Mouse (Mus musculus) heart, embryonic 13.5 days (tissue): ENCODE results near the gene Fry. TPM values are rescaled to one million over a fixed set of nuclear protein-coding genes. Genes with fewer than 3 reads are reported as not detected.

Source experiments
- ATAC-seq: fragments of 200-750 bp; cut with Nextera tagmentation; 2 replicates; pipeline ENCODE4 v1.8.0; 2017; ENCODE audit warnings: moderate TSS enrichment; ENCODE audit not compliant: insufficient number of reproducible peaks, low FRiP score, low TSS enrichment; ENCODE audit errors: extremely low read depth
- H3K27ac ChIP-seq: fragments of 300-500 bp; sonication (generic); replicated peaks from 2 replicates; pipeline ENCODE4 v1.5.1; 2015; ENCODE audit warnings: moderate library complexity, mild to moderate bottlenecking, inconsistent platforms
- H3K27me3 ChIP-seq: fragments of 300-500 bp; sonication (generic); replicated peaks from 2 replicates; pipeline ENCODE4 v1.6.1; 2015; ENCODE audit warnings: mild to moderate bottlenecking, inconsistent platforms
- H3K36me3 ChIP-seq: fragments of 300-500 bp; sonication (generic); 2 replicates; pipeline ENCODE4 v1.6.1; 2015; ENCODE audit warnings: mild to moderate bottlenecking, inconsistent platforms
- H3K4me1 ChIP-seq: fragments of 300-500 bp; sonication (generic); 2 replicates; pipeline ENCODE4 v1.6.1; 2015; ENCODE audit warnings: inconsistent platforms
- H3K4me2 ChIP-seq: fragments of 300-500 bp; sonication (generic); 2 replicates; pipeline ENCODE4 v1.6.1; 2015; ENCODE audit warnings: inconsistent platforms, mild to moderate bottlenecking, moderate library complexity
- H3K4me3 ChIP-seq: fragments of 300-500 bp; sonication (generic); 2 replicates; pipeline ENCODE4 v1.5.1; 2015; ENCODE audit warnings: moderate library complexity, mild to moderate bottlenecking, inconsistent platforms
- H3K9ac ChIP-seq: fragments of 300-500 bp; sonication (generic); 2 replicates; pipeline ENCODE4 v1.6.1; 2015; ENCODE audit warnings: inconsistent platforms, mild to moderate bottlenecking, moderate library complexity
- H3K9me3 ChIP-seq: fragments of 300-500 bp; sonication (generic); 2 replicates; pipeline ENCODE4 v1.6.1; 2016; ENCODE audit warnings: inconsistent platforms
- WGBS: fragments of 180-500 bp; shearing (Covaris S2); methylation state at CpG from one replicate; pipeline ENCODE4 v1.1.7; 2015; ENCODE audit warnings: mixed read lengths; 5-methylcytosine and 5-hydroxymethylcytosine counted together
- polyA plus RNA-seq: library from polyadenylated mRNA; unstranded; fragments of >200 nt; fragmentation: Nextera tagmentation; extraction: Ambion mirVana; gene quantifications from 2 replicates; pipeline ENCODE4 v1.2.1, GENCODE M21; 2015

The Fry gene
- polyA plus RNA-seq, 1 experiment from 2014 or later = 20.0 TPM

DNA sequence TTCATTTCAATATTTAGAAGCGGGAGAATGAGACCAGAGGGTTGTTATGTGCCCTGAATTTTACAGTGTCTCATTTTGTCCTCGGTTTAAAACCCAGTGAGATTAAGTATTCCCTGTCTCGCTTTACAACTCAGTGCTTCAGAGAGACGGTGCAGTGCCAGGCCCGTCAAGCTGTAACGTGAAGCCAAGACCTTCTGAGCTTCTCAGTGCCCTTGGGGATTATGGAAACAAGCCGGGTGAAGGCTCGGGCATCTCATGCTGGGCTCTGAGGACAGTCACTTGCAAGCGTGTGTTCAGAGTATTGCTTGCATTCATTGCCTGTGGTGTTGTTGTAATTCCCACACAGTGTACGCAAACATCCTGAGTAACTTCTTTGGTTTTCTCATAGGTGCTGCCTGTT, 218.0 kb downstream of the Fry start:
- H3K4me1 ChIP-seq = peaks cover 34% of the 10 kb centered on the region

GRCm38 (mm10) chr5:150337696-150338095, 219.3 kb downstream of the Fry start:
- no peak for ATAC-seq
- Histone ChIP-seq H3K36me3 (peaks cover 18% of the 10 kb centered on the region), H3K27ac (no peak overlapping the region), H3K4me3 (no peak overlapping the region), H3K9ac (no peak overlapping the region), H3K4me1 (peaks cover 23% of the 10 kb centered on the region), H3K9me3 (peaks cover 9% of the 10 kb centered on the region), H3K4me2 (no peak overlapping the region), H3K27me3 (no peaks in the 10 kb centered on the region)
- 85% methylated on average over 7 of the region's 7 CpGs for WGBS

More for the DNA sequence above, 218.0 kb downstream of the Fry start:
- no peak overlapping the region for H3K4me2 ChIP-seq
- no peak overlapping the region for H3K4me3 ChIP-seq
- peaks cover 8% of the 10 kb centered on the region for H3K36me3 ChIP-seq
- no peak for ATAC-seq
- H3K9ac ChIP-seq = no peak overlapping the region
- WGBS = 64% methylated on average over 10 of the region's 10 CpGs
- peaks cover 9% of the 10 kb centered on the region for H3K9me3 ChIP-seq
- no peak overlapping the region for H3K27ac ChIP-seq
- no peaks in the 10 kb centered on the region for H3K27me3 ChIP-seq

GRCm38 (mm10) chr5:150340944-150341343, 222.5 kb downstream of the Fry start:
- WGBS = 42% methylated on average over 5 of the region's 5 CpGs

DNA sequence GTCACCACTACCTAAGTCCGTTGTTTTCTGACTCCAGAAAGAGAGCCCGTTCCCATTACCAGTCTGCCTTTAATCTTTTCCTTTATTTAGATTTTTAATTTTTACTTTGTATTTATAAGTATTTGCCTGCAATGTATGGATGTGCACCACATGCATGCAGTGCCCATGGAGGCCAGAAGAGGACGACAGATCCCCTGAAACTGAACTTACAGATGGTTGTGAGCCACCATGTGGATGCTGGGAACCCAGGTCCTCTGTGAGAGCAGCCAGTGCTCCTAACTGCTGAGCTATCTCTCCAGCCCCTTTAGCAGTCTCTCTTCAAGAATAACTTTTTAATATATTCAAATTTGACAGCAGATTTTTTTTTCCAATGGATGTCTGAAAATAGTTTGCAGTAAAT, 223.7 kb downstream of the Fry start:
- Histone ChIP-seq H3K27ac (no peak overlapping the region), H3K4me2 (no peak overlapping the region), H3K9ac (no peak overlapping the region), H3K9me3 (peaks cover 10% of the 10 kb centered on the region), H3K4me1 (peaks cover 37% of the 10 kb centered on the region), H3K36me3 (peaks cover 31% of the 10 kb centered on the region), H3K27me3 (no peaks in the 10 kb centered on the region), H3K4me3 (no peak overlapping the region)
- ATAC-seq = no peak
- 82% methylated on average over 3 of the region's 3 CpGs for WGBS

More at GRCm38 (mm10) chr5:150340944-150341343, 222.5 kb downstream of the Fry start:
- Histone ChIP-seq H3K9me3 (peaks cover 6% of the 10 kb centered on the region), H3K27me3 (no peaks in the 10 kb centered on the region), H3K4me2 (no peak overlapping the region), H3K4me3 (no peak overlapping the region), H3K36me3 (peaks cover 25% of the 10 kb centered on the region), H3K27ac (peak overlapping the region; percentile 44; the same call in 1 of the 2 replicates), H3K9ac (no peak overlapping the region), H3K4me1 (peaks cover 25% of the 10 kb centered on the region)
- ATAC-seq = no peak

- peak overlapping the region; percentile 42 for H3K4me2 ChIP-seq
- peaks cover 17% of the 10 kb centered on the region; the same call in 1 of the 2 replicates for H3K9me3 ChIP-seq
- WGBS = 66% methylated on average over 7 of the region's 7 CpGs
- H3K27ac ChIP-seq = peak overlapping the region; percentile 90
- no peak for ATAC-seq
- peaks cover 30% of the 10 kb centered on the region for H3K4me1 ChIP-seq
- no peaks in the 10 kb centered on the region for H3K27me3 ChIP-seq
- peaks cover 59% of the 10 kb centered on the region for H3K36me3 ChIP-seq
- H3K4me3 ChIP-seq = no peak overlapping the region
- H3K9ac ChIP-seq = no peak overlapping the region
Measured at GRCm38 (mm10) chr5:150345946-150346345, 227.5 kb downstream of the Fry start.

GRCm38 (mm10) chr5:150346378-150346777, 227.9 kb downstream of the Fry start:
- Histone ChIP-seq H3K4me2 (peak overlapping the region; percentile 42), H3K4me3 (no peak overlapping the region), H3K27ac (peak overlapping the region; percentile 90), H3K36me3 (peaks cover 59% of the 10 kb centered on the region), H3K9me3 (peaks cover 17% of the 10 kb centered on the region; the same call in 1 of the 2 replicates), H3K27me3 (no peaks in the 10 kb centered on the region), H3K4me1 (peaks cover 26% of the 10 kb centered on the region), H3K9ac (no peak overlapping the region)
- peak; percentile 42; the same call in 1 of the 2 replicates for ATAC-seq
- WGBS = 27% methylated on average over 4 of the region's 4 CpGs

- 89% methylated on average over 2 of the region's 2 CpGs for WGBS
Measured at GRCm38 (mm10) chr5:150347845-150348244, 229.4 kb downstream of the Fry start.

DNA sequence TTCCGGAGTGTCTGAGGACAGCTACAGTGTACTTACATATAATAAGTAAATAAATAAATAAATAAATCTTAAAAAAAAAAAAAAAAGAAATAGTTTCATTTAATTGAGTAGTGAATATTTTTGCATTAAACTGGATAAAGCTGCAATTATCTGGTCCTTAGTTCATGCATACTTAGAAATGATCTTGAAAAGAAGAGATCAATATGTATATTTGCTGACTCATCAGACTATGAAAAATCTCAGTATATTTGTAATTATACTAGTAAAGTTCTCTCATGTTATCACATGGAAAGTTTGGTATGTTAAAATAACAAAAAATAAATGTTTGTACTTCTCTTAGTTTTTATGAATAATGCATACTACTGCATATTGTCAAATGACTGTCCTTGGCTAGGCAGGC, 229.9 kb downstream of the Fry start:
- 100% methylated on average over 1 of the region's 1 CpGs for WGBS
- Histone ChIP-seq H3K27me3 (no peaks in the 10 kb centered on the region), H3K9me3 (peaks cover 17% of the 10 kb centered on the region; the same call in 1 of the 2 replicates), H3K36me3 (peaks cover 48% of the 10 kb centered on the region), H3K4me3 (no peak overlapping the region), H3K4me2 (no peak overlapping the region), H3K9ac (no peak overlapping the region), H3K27ac (no peak overlapping the region), H3K4me1 (peaks cover 26% of the 10 kb centered on the region)
- no peak for ATAC-seq

More at GRCm38 (mm10) chr5:150347845-150348244, 229.4 kb downstream of the Fry start:
- Histone ChIP-seq H3K4me1 (peaks cover 26% of the 10 kb centered on the region), H3K4me3 (no peak overlapping the region), H3K27me3 (no peaks in the 10 kb centered on the region), H3K27ac (no peak overlapping the region), H3K4me2 (no peak overlapping the region), H3K36me3 (peaks cover 48% of the 10 kb centered on the region), H3K9ac (no peak overlapping the region), H3K9me3 (peaks cover 17% of the 10 kb centered on the region; the same call in 1 of the 2 replicates)
- no peak for ATAC-seq

- Histone ChIP-seq H3K4me3 (no peak overlapping the region), H3K9me3 (peaks cover 17% of the 10 kb centered on the region; the same call in 1 of the 2 replicates), H3K4me1 (peaks cover 10% of the 10 kb centered on the region), H3K27ac (no peak overlapping the region), H3K4me2 (no peak overlapping the region), H3K27me3 (no peaks in the 10 kb centered on the region), H3K36me3 (peaks cover 60% of the 10 kb centered on the region), H3K9ac (no peak overlapping the region)
- whole genome bisulfite sequencing = 60% methylated on average over 2 of the region's 2 CpGs
- no peak for ATAC-seq
Measured at GRCm38 (mm10) chr5:150351191-150351590, 232.7 kb downstream of the Fry start.

GRCm38 (mm10) chr5:150358671-150359070, 240.2 kb downstream of the Fry start:
- H3K9me3 ChIP-seq = no peaks in the 10 kb centered on the region
- WGBS = 79% methylated on average over 14 of the region's 14 CpGs
- H3K36me3 ChIP-seq = peaks cover 91% of the 10 kb centered on the region
- no peaks in the 10 kb centered on the region; the same call in 1 of the 2 replicates for H3K4me1 ChIP-seq
- H3K27me3 ChIP-seq = no peaks in the 10 kb centered on the region
- H3K4me2 ChIP-seq = no peak overlapping the region
- ATAC-seq = no peak
- H3K9ac ChIP-seq = no peak overlapping the region
- no peak overlapping the region for H3K4me3 ChIP-seq
- no peak overlapping the region for H3K27ac ChIP-seq

GRCm38 (mm10) chr5:150362241-150362640, 243.8 kb downstream of the Fry start:
- no peak for ATAC-seq
- Histone ChIP-seq H3K9ac (no peak overlapping the region), H3K36me3 (peaks cover 92% of the 10 kb centered on the region), H3K4me2 (no peak overlapping the region), H3K4me3 (no peak overlapping the region), H3K27ac (no peak overlapping the region), H3K27me3 (no peaks in the 10 kb centered on the region), H3K9me3 (peaks cover 10% of the 10 kb centered on the region; the same call in 1 of the 2 replicates), H3K4me1 (no peaks in the 10 kb centered on the region; the same call in 1 of the 2 replicates)
- WGBS = 90% methylated on average over 6 of the region's 6 CpGs

DNA sequence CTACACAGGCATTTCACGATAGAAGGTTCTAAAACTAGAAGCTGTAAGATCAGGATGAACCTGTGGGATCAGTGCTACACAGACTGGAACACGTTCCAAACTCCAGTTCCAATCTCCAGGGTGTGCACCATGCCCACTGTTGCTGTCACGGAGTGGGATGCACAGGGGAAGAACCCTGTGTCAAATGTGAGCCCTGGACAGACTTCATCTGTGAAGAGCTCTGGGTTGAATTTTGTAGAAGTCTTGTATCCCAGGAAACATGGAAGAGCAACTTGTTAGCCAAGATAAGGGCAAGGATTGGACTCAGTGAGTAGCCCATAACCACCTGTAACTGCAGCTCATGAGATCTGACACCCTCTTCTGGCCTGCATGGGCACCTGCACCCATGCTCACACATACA, 246.2 kb downstream of the Fry start:
- Histone ChIP-seq H3K36me3 (peaks cover 83% of the 10 kb centered on the region), H3K9ac (no peak overlapping the region), H3K27ac (no peak overlapping the region), H3K4me1 (peaks cover 3% of the 10 kb centered on the region), H3K4me3 (no peak overlapping the region), H3K27me3 (no peaks in the 10 kb centered on the region), H3K9me3 (peaks cover 10% of the 10 kb centered on the region; the same call in 1 of the 2 replicates), H3K4me2 (no peak overlapping the region)
- 85% methylated on average over 3 of the region's 3 CpGs for WGBS
- ATAC-seq = no peak
